ENCODE assay signal across 11 mouse cellular contexts in the genomic region with DNA sequence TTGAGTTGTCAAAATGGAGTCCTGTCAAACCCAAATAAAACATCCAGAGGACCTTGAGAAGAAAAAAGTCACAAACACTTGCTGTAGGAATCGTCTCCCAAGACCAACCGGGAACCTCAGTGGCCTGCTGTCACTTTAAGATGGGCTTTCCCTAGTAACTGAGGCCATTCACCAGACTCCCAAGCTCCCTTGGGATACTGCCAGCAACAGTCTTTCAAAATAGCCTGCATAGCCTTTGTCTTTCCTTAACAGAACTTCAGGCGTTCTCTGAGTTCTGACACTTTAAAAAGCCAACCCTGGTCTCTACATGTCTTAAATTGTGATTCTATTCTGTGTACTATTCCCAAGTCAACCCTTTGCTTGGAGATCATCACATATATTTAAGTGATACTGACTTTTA.
A peak's percentile ranks its signal among the peaks of the same experiment; 100 is the strongest.
DNase-seq lines count a peak whose midpoint lies in the region; ATAC-seq and TF ChIP-seq lines count a peak whose summit lies in the region.
"Had no signal": no experiment of that assay in that cellular context is flagged by ENCODE, and none has a peak within 500 bp of the region (broad histone marks: within the 10 kb centered on the region; RNA-seq: fewer than 3 reads in every experiment).

No protein-coding gene starts in this region.

- ATAC-seq in forebrain, embryonic 11.5 days (replicated peaks; ENCODE audit: low FRiP score): no peak
- ATAC-seq in lung, embryonic 14.5 days (ENCODE audit: insufficient read depth): no peak

- H3K36me3 ChIP-seq in forebrain, embryonic 11.5 days (ENCODE audit: control insufficient read depth, insufficient read depth, low read length): no peaks in the 10 kb centered on the region
- H3K36me3 ChIP-seq in forebrain, embryonic 10.5 days (replicated peaks): no peaks in the 10 kb centered on the region
- H3K36me3 ChIP-seq in lung, embryonic 14.5 days (ENCODE audit: insufficient read depth): no peaks in the 10 kb centered on the region
- H3K36me3 ChIP-seq: lung, embryonic 15.5 days; neural tube, embryonic 15.5 days had no signal

- no peaks in the 10 kb centered on the region for H3K27me3 ChIP-seq in forebrain, embryonic 11.5 days (ENCODE audit: control insufficient read depth, insufficient read depth, low read length)
- H3K27me3 ChIP-seq in forebrain, embryonic 10.5 days (ENCODE audit: poor library complexity, severe bottlenecking): no peaks in the 10 kb centered on the region
- no peaks in the 10 kb centered on the region for H3K27me3 ChIP-seq in lung, embryonic 14.5 days (ENCODE audit: insufficient read depth, low read length)
- H3K27me3 ChIP-seq: lung, embryonic 15.5 days; neural tube, embryonic 15.5 days had no signal

- no peaks in the 10 kb centered on the region for H3K4me1 ChIP-seq in forebrain, embryonic 11.5 days (replicated peaks; ENCODE audit: control insufficient read depth, insufficient read depth, low read length)
- H3K4me1 ChIP-seq in forebrain, embryonic 10.5 days: peaks cover 12% of the 10 kb centered on the region
- no peaks in the 10 kb centered on the region for H3K4me1 ChIP-seq in lung, embryonic 14.5 days (ENCODE audit: insufficient read depth)
- no peaks in the 10 kb centered on the region; the same call in 1 of the 2 replicates for H3K4me1 ChIP-seq in lung, adult 2 months (ENCODE audit: control insufficient read depth, insufficient read depth, low read length)

- H3K4me2 ChIP-seq in forebrain, embryonic 11.5 days (ENCODE audit: low read depth, low read length, severe bottlenecking): no peak overlapping the region
- no peak overlapping the region for H3K4me2 ChIP-seq in lung, embryonic 14.5 days
- H3K4me2 ChIP-seq: lung, embryonic 15.5 days; neural tube, embryonic 15.5 days had no signal

- no peak for TF ChIP-seq CTCF in lung, embryonic 14.5 days (IDR thresholded peaks at IDR 0.05; ENCODE audit: low read depth)
- TF ChIP-seq CTCF in lung, adult 2 months (IDR thresholded peaks at IDR 0.05; ENCODE audit: insufficient read depth, low read length): no peak

- no peaks in the 10 kb centered on the region for H3K9me3 ChIP-seq in forebrain, embryonic 11.5 days (ENCODE audit: control insufficient read depth, low read length)
- no peaks in the 10 kb centered on the region for H3K9me3 ChIP-seq in forebrain, embryonic 10.5 days
- no peaks in the 10 kb centered on the region for H3K9me3 ChIP-seq in lung, embryonic 14.5 days (ENCODE audit: low read depth, low read length)
- H3K9me3 ChIP-seq: lung, embryonic 15.5 days; neural tube, embryonic 15.5 days had no signal

- H3K27ac ChIP-seq in forebrain, embryonic 11.5 days (ENCODE audit: low read depth, low read length): no peak overlapping the region
- H3K27ac ChIP-seq in forebrain, embryonic 10.5 days: no peak overlapping the region
- no peak overlapping the region for H3K27ac ChIP-seq in lung, embryonic 14.5 days (ENCODE audit: low read depth)
- H3K27ac ChIP-seq: lung, embryonic 15.5 days; neural tube, embryonic 15.5 days had no signal

- no peak for TF ChIP-seq POLR2A in lung, adult 2 months (IDR thresholded peaks at IDR 0.05; ENCODE audit: borderline replicate concordance, extremely low read depth, low read depth, low read length)

- peak; percentile 29 for DNase-seq in forebrain, embryonic 11.5 days (ENCODE audit: low spot score)
- no peak for DNase-seq in forebrain, embryonic 10.5 days (ENCODE audit: extremely low spot score, low spot score)
- DNase-seq in lung, embryonic 14.5 days: peak; percentile 88
- DNase-seq in lung, adult 2 months: no peak
- peak; percentile 45 to 54 for DNase-seq in heart, adult 9 months (ENCODE audit: low spot score in 2 of 2)
- peak; percentile 83 for DNase-seq in lung, postnatal 10 days
- DNase-seq in yolk sac, embryonic 10.5 days (ENCODE audit: low spot score): no peak
- DNase-seq in gastrocnemius, postnatal 25 days: no peak

- no peak overlapping the region for H3K4me3 ChIP-seq in forebrain, embryonic 11.5 days (ENCODE audit: low read depth, low read length)
- no peak overlapping the region for H3K4me3 ChIP-seq in forebrain, embryonic 10.5 days
- no peak overlapping the region for H3K4me3 ChIP-seq in lung, embryonic 14.5 days (ENCODE audit: low read depth, low read length)
- H3K4me3 ChIP-seq in lung, adult 2 months (replicated peaks; ENCODE audit: extremely low read depth, low read depth, low read length): no peak overlapping the region
- H3K4me3 ChIP-seq: erythroblast, embryonic 14.5 days; lung, embryonic 15.5 days; neural tube, embryonic 15.5 days had no signal

- H3K9ac ChIP-seq in forebrain, embryonic 11.5 days (ENCODE audit: low read length): no peak overlapping the region
- H3K9ac ChIP-seq in lung, embryonic 14.5 days: no peak overlapping the region
- H3K9ac ChIP-seq: lung, embryonic 15.5 days; neural tube, embryonic 15.5 days had no signal

- WGBS in forebrain, embryonic 11.5 days: 66% methylated on average over 3 of the region's 3 CpGs
- WGBS in forebrain, embryonic 10.5 days: 80% methylated on average over 3 of the region's 3 CpGs
- 41% methylated on average over 3 of the region's 3 CpGs for WGBS in lung, embryonic 14.5 days
- WGBS in lung, adult 2 months: 25% methylated on average over 3 of the region's 3 CpGs

Comparison
In these comparisons a context has a peak if more than half of its experiments do, and no peak if none do; other contexts are left out.
1. DNase-seq: peak in forebrain, embryonic 11.5 days (single experiment), lung, embryonic 14.5 days (single experiment), heart, adult 9 months (2 of 2) and lung, postnatal 10 days (single experiment); none in forebrain, embryonic 10.5 days (single experiment), lung, adult 2 months (single experiment), yolk sac, embryonic 10.5 days (single experiment) and gastrocnemius, postnatal 25 days (single experiment).